Mouse (Mus musculus) CH12.LX (cell line): ENCODE results near the gene Srrm3.

Source experiments
- CTCF ChIP-seq, 2 experiments: IDR thresholded peaks in 1 of 2; conservative IDR thresholded peaks in 1 of 2; 2 replicates each; pipeline ENCODE4 v1.5.1; 2011 to 2012; ENCODE audit warnings: low read depth in 2 of 2, low read length in 2 of 2, improper control_type of control experiment in 1 of 2, inconsistent platforms in 1 of 2, mild to moderate bottlenecking in 1 of 2, moderate library complexity in 1 of 2
- EP300 ChIP-seq: IDR thresholded peaks from 2 replicates; pipeline ENCODE4 v1.6.1; 2011; ENCODE audit warnings: low read length, improper control_type of control experiment
- GABPA ChIP-seq: IDR thresholded peaks from 2 replicates; pipeline ENCODE4 v1.6.1; 2012; ENCODE audit warnings: low read depth, low read length, improper control_type of control experiment, inconsistent platforms; ENCODE audit not compliant: insufficient replicate concordance
- NELFE ChIP-seq: IDR thresholded peaks from 2 replicates; pipeline ENCODE4 v1.6.1; 2011; ENCODE audit warnings: low read depth, low read length, improper control_type of control experiment
- USF1 ChIP-seq: IDR thresholded peaks from 2 replicates; pipeline ENCODE4 v1.6.1; 2014; ENCODE audit warnings: low read depth, mild to moderate bottlenecking, inconsistent platforms, low read length, improper control_type of control experiment

DNA sequence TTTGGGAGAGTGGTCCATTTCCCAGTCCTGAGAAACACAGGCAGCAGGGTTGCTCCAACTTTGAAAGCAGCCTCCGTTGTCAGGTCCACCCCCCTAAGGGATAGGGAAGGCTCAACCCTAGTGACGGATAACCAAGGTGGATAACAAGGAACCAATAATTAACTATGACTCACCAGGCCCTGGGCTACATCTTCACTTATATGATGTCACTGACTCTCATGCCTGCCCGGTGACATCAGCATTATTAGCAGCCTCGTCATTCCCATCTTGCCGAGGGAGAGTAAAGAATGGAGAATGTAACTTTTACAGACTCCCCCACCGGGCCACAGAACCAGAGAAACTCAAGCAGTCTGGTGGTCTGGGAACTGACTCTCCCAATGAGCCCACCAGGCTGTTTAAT lies 78.0 kb downstream of the Srrm3 start:
- TF ChIP-seq GABPA (no peak), USF1 (no peak), CTCF (conservative IDR thresholded peaks at IDR 0.05 in 1 of 2, IDR thresholded peaks at IDR 0.05 in 1 of 2; ENCODE audit: low read depth in 2 of 2, low read length in 2 of 2) (no peak), NELFE (no peak), EP300 (no peak)
